Mouse (Mus musculus): ENCODE measurements around the gene Ubqln1.

DNA sequence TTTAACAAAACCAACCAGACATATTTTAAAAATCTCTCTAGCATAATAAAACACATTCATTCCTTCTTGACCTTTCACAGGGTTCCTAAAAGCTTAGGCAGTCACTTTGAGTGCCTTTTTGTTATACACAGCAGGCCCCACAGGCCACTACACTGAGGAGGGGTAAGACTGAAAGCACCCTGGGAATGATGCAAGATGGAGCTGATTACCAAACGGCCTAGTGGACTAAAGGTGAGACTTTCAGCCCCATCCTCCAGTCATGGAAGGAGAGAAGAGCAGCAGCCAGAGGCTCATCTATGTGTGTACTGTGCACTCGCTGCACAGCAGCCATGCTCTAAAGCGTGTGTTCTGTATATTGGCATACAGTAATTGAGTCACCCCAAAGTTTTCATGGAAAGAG is 20.5 kb downstream of the Ubqln1 start:
- TF ChIP-seq CTCF (IDR thresholded peaks at IDR 0.05; ENCODE audit: low read depth) (no peak), EP300 (optimal IDR thresholded peaks at IDR 0.05) (no peak)

Data from stomach, postnatal 0 days (tissue).